Mouse (Mus musculus): ENCODE data around the gene Snx8. TPM values are rescaled to one million over a fixed set of nuclear protein-coding genes. Genes with fewer than 3 reads are reported as not detected.

The Snx8 gene
- polyA plus RNA-seq (2014; fragmentation: Nextera tagmentation; extraction: Ambion mirVana), result 10.5 and 12.9 TPM in 2 replicates

DNA sequence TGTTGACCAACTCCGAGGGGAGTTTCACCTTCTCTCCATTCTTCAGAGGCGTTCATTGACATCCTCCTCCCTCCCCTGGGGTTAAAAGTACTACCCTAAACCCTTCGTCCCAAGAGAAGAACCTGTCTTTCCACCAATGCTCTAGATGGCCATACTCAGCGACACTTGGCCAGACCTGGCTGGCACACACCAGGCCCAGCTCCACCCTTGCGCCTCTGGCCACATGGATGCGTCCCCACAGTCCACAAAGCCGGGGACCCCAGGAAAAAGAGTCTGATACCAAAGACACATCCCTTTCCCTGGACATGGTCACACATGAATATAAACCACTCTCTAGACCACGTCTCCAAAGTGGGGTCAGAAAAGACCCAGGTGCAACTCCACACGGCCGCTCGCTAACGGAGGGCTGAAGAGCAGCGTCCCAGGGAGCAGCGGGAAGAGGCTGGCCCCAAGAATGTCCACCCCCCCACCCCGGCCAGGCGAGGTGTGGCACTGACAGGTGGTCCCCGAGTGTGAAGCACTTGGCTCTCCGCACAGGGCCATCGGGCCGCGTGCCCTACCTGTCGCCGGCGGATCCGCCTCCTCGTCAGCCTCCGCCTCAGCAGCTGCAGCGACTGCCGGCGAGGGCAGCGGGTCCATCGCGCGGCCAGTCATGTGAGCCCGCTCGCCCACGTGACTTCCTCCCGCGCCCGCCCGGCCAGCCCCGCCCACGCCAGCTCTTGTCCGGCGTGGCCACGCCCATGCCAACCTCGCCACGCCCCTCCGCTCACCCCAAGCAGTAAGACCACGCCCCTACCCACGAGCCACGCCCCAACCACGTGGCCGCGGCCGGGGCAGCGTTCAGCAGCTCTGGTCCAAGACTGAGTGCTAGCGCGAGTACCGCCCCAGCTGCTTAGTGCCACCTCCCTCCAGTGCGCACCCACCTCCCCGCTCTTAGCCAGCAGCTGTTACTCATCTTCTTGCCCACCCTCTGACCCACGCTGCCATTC lies at the start of gene Snx8:
Gene Snx8, minus strand, starts transcription at position 675 of the 989 bp plus-strand sequence.
- no peaks in the 10 kb centered on the region for H3K36me3 ChIP-seq (ENCODE audit: control insufficient read depth, insufficient read depth, low read length)
- peaks cover 30% of the 10 kb centered on the region for H3K4me1 ChIP-seq (ENCODE audit: control insufficient read depth, insufficient read depth, low read length)
- H3K4me3 ChIP-seq (ENCODE audit: low read length), result peak within 1 kb of the TSS; percentile 77
- WGBS, result 2% methylated on average over 54 of the region's 63 CpGs
- peak within 1 kb of the TSS; percentile 95 for H3K4me2 ChIP-seq (replicated peaks; ENCODE audit: low read depth, low read length)
- H3K9me3 ChIP-seq (ENCODE audit: control insufficient read depth, low read length), result no peaks in the 10 kb centered on the region
- peak; percentile 95 for ATAC-seq (ENCODE audit: low FRiP score, low TSS enrichment)
- H3K27me3 ChIP-seq (ENCODE audit: control insufficient read depth, insufficient read depth, low read length), result no peaks in the 10 kb centered on the region
- peak within 1 kb of the TSS; percentile 70 for H3K9ac ChIP-seq (ENCODE audit: low read depth, low read length)
- no peak within 1 kb of the TSS for H3K27ac ChIP-seq (ENCODE audit: low read depth, low read length)

DNA sequence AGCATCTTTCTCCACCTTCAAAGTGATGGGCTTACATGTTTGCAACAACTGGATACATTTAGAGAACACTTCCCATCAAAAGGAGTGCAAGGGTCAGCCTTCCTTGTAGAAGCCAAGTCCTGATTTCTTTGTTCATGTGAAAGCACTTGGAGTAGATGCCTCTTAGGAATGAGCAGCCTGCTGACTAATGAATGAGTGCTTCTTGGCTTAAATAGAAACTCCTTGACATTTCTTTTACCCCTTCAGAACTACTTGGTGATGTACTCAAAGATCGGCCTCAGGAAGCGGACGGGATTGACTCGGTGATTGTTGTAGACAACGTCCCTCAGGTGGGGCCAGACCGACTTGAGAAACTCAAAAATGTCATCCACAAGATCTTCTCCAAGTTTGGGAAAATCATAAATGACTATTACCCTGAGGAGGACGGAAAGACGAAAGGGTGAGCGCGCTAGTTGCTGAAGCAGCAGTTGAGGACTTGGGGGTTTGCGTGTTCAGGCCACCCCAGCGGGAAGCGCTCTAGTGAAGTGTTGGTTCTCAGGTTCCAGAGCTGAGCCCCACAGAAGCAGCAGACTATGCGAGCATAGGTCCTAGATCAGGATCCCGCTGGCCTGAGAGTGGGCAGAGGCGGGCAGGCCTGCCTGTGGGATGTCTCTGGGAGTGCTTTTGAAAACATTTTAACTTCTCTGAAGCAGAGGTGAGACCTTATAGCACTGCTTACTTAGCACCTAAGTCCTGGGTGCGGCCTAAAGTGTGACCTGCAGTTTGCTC lies 36.1 kb upstream of the Snx8 start:
- H3K9me3 ChIP-seq (ENCODE audit: control insufficient read depth, low read length), result no peaks in the 10 kb centered on the region
- H3K4me1 ChIP-seq (ENCODE audit: control insufficient read depth, insufficient read depth, low read length), result peaks cover 8% of the 10 kb centered on the region
- ATAC-seq (ENCODE audit: low FRiP score, low TSS enrichment), result no peak
- 94% methylated on average over 17 of the region's 17 CpGs for WGBS
- H3K27me3 ChIP-seq (ENCODE audit: control insufficient read depth, insufficient read depth, low read length), result no peaks in the 10 kb centered on the region
- peaks cover 57% of the 10 kb centered on the region for H3K36me3 ChIP-seq (ENCODE audit: control insufficient read depth, insufficient read depth, low read length)
- H3K27ac ChIP-seq (ENCODE audit: low read depth, low read length), result no peak overlapping the region
- no peak overlapping the region for H3K4me2 ChIP-seq (replicated peaks; ENCODE audit: low read depth, low read length)
- no peak overlapping the region for H3K4me3 ChIP-seq (ENCODE audit: low read length)
- H3K9ac ChIP-seq (ENCODE audit: low read depth, low read length), result no peak overlapping the region

DNA sequence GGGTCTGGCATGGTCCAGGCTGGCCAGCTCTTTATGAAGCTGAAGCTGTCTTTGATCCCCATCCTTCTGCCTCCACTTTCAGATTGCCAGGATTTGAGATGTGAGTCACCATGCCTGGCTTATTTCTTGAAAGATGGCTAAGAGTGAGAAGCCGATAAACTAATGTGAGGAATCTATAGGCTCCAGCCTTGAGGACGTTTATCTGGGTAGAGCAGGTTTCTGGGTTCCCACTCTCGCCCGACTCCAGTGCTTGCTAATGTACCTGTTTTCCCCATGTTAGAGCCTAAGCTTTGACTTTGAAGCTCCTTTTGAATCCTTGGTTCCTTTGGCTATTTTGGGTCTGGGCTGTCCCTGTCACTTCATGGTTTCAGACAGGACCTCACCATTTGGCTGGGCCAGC lies 31.6 kb upstream of the Snx8 start:
- peak overlapping the region; percentile 83 for H3K4me2 ChIP-seq (replicated peaks; ENCODE audit: low read depth, low read length)
- H3K4me3 ChIP-seq (ENCODE audit: low read length), result peak overlapping the region; percentile 97
- H3K27ac ChIP-seq (ENCODE audit: low read depth, low read length), result no peak overlapping the region
- no peak for ATAC-seq (ENCODE audit: low FRiP score, low TSS enrichment)
- H3K36me3 ChIP-seq (ENCODE audit: control insufficient read depth, insufficient read depth, low read length), result peaks cover 14% of the 10 kb centered on the region
- no peaks in the 10 kb centered on the region for H3K9me3 ChIP-seq (ENCODE audit: control insufficient read depth, low read length)
- H3K9ac ChIP-seq (ENCODE audit: low read depth, low read length), result peak overlapping the region; percentile 97
- H3K4me1 ChIP-seq (ENCODE audit: control insufficient read depth, insufficient read depth, low read length), result peaks cover 8% of the 10 kb centered on the region
- H3K27me3 ChIP-seq (ENCODE audit: control insufficient read depth, insufficient read depth, low read length), result no peaks in the 10 kb centered on the region
- WGBS, result 58% methylated on average over 4 of the region's 4 CpGs

DNA sequence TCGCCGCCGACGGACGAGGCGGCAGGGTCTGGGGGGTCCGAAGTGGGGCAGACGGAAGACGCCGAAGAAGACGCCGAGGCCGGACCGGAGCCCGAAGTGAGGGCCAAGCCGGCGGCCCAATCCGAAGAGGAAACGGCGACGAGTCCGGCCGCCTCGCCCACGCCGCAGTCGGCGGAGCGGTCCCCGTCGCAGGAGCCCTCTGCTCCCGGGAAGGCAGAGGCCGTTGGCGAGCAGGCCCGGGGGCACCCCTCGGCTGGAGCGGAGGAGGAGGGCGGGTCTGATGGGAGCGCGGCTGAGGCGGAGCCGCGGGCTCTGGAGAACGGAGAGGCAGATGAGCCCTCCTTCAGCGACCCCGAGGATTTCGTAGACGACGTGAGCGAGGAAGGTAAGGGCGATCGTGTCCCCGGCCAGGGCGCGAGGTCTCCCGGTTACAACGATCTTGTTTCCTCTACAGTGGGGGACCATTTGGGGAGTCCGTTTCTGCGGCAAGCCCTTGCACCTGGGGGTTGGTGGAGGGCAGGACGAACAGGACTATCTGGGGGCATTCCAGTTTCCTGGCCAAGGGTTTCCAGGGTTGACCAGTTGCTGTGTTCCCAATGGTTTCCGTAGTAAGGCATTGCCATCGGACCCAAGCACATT lies 30.5 kb upstream of the Snx8 start:
- peaks cover 8% of the 10 kb centered on the region for H3K4me1 ChIP-seq (ENCODE audit: control insufficient read depth, insufficient read depth, low read length)

GRCm38 (mm10) chr5:140418489-140419441 lies 29.7 kb upstream of the Snx8 start, which contains the start of gene Eif3b:
TSS of gene Eif3b (plus strand) at chr5:140419328.
- Histone ChIP-seq H3K4me3 (ENCODE audit: low read length) (peak within 1 kb of the TSS; percentile 97), H3K27me3 (ENCODE audit: control insufficient read depth, insufficient read depth, low read length) (no peaks in the 10 kb centered on the region), H3K36me3 (ENCODE audit: control insufficient read depth, insufficient read depth, low read length) (peaks cover 6% of the 10 kb centered on the region; the same call in 1 of the 2 replicates), H3K4me1 (ENCODE audit: control insufficient read depth, insufficient read depth, low read length) (peaks cover 8% of the 10 kb centered on the region), H3K9ac (ENCODE audit: low read depth, low read length) (peak within 1 kb of the TSS; percentile 97), H3K27ac (ENCODE audit: low read depth, low read length) (peak within 1 kb of the TSS; percentile 85), H3K9me3 (ENCODE audit: control insufficient read depth, low read length) (no peaks in the 10 kb centered on the region), H3K4me2 (replicated peaks; ENCODE audit: low read depth, low read length) (peak within 1 kb of the TSS; percentile 83)
- peak; percentile 92 for ATAC-seq (ENCODE audit: low FRiP score, low TSS enrichment)
- under 1% methylated on average over 62 of the region's 65 CpGs for WGBS

More for the DNA sequence above, 30.5 kb upstream of the Snx8 start:
- WGBS, result under 1% methylated on average over 62 of the region's 62 CpGs
- ATAC-seq (ENCODE audit: low FRiP score, low TSS enrichment), result peak; percentile 54
- peak overlapping the region; percentile 83 for H3K4me2 ChIP-seq (replicated peaks; ENCODE audit: low read depth, low read length)
- peak overlapping the region; percentile 97 for H3K9ac ChIP-seq (ENCODE audit: low read depth, low read length)
- no peaks in the 10 kb centered on the region for H3K9me3 ChIP-seq (ENCODE audit: control insufficient read depth, low read length)
- H3K27me3 ChIP-seq (ENCODE audit: control insufficient read depth, insufficient read depth, low read length), result no peaks in the 10 kb centered on the region
- peaks cover 6% of the 10 kb centered on the region for H3K36me3 ChIP-seq (ENCODE audit: control insufficient read depth, insufficient read depth, low read length)
- H3K4me3 ChIP-seq (ENCODE audit: low read length), result peak overlapping the region; percentile 97
- peak overlapping the region; percentile 85 for H3K27ac ChIP-seq (ENCODE audit: low read depth, low read length)

- Histone ChIP-seq H3K9ac (ENCODE audit: low read depth, low read length) (peak overlapping the region; percentile 97), H3K4me1 (ENCODE audit: control insufficient read depth, insufficient read depth, low read length) (peaks cover 8% of the 10 kb centered on the region), H3K4me2 (replicated peaks; ENCODE audit: low read depth, low read length) (peak overlapping the region; percentile 56), H3K36me3 (ENCODE audit: control insufficient read depth, insufficient read depth, low read length) (peaks cover 3% of the 10 kb centered on the region; the same call in 1 of the 2 replicates), H3K27me3 (ENCODE audit: control insufficient read depth, insufficient read depth, low read length) (no peaks in the 10 kb centered on the region; the same call in 1 of the 2 replicates), H3K27ac (ENCODE audit: low read depth, low read length) (peak overlapping the region; percentile 85), H3K4me3 (ENCODE audit: low read length) (peak overlapping the region; percentile 97), H3K9me3 (ENCODE audit: control insufficient read depth, low read length) (no peaks in the 10 kb centered on the region)
- ATAC-seq (ENCODE audit: low FRiP score, low TSS enrichment), result no peak
- WGBS, result under 1% methylated on average over 12 of the region's 12 CpGs
These were observed 29.0 kb upstream of the Snx8 start for GRCm38 (mm10) chr5:140418106-140418488.

GRCm38 (mm10) chr5:140414647-140415046 lies 25.6 kb upstream of the Snx8 start:
- 64% methylated on average over 4 of the region's 4 CpGs for WGBS
- Histone ChIP-seq H3K4me3 (ENCODE audit: low read length) (no peak overlapping the region), H3K27ac (ENCODE audit: low read depth, low read length) (no peak overlapping the region), H3K9ac (ENCODE audit: low read depth, low read length) (no peak overlapping the region), H3K27me3 (ENCODE audit: control insufficient read depth, insufficient read depth, low read length) (no peaks in the 10 kb centered on the region; the same call in 1 of the 2 replicates), H3K36me3 (ENCODE audit: control insufficient read depth, insufficient read depth, low read length) (no peaks in the 10 kb centered on the region), H3K4me2 (replicated peaks; ENCODE audit: low read depth, low read length) (no peak overlapping the region), H3K9me3 (ENCODE audit: control insufficient read depth, low read length) (no peaks in the 10 kb centered on the region), H3K4me1 (ENCODE audit: control insufficient read depth, insufficient read depth, low read length) (no peaks in the 10 kb centered on the region)
- no peak for ATAC-seq (ENCODE audit: low FRiP score, low TSS enrichment)
